Mouse (Mus musculus) thymus, adult 18-20 months (tissue): ENCODE data around the gene Zfp62.
"Not testable (repeated sequence)": the region's sequence is repeated elsewhere in the genome, so short reads cannot be mapped to it uniquely, and the experiment has no call there.

ENCODE experiments used
- DNase-seq, 2 experiments: peaks; one replicate each; pipeline ENCODE4 v3.0.0; 2022; ENCODE audit warnings: mixed read lengths in 2 of 2

Gene Zfp62

GRCm38 (mm10) chr11:49203129-49203768, at the start of gene Zfp62:
TSS of gene Zfp62 (plus strand) at chr11:49203292.
- peak; percentile 81 to 89 for DNase-seq

- no peak for DNase-seq
Observed at GRCm38 (mm10) chr11:49154077-49154476, 49.0 kb upstream of the Zfp62 start, which contains the start of gene Olfr1394. TSS of gene Olfr1394 (plus strand) at chr11:49154377.

- no peak for DNase-seq
Observed at GRCm38 (mm10) chr11:49156821-49157814, 46.0 kb upstream of the Zfp62 start.

GRCm38 (mm10) chr11:49168839-49169611, 34.1 kb upstream of the Zfp62 start:
- DNase-seq = no peak

- DNase-seq = no peak
Observed at GRCm38 (mm10) chr11:49170576-49170975, 32.5 kb upstream of the Zfp62 start.

- no peak for DNase-seq
Observed at GRCm38 (mm10) chr11:49175345-49175744, 27.7 kb upstream of the Zfp62 start.

- not testable (repeated sequence) for DNase-seq
Observed at GRCm38 (mm10) chr11:49176047-49176779, 26.9 kb upstream of the Zfp62 start.

- DNase-seq = no peak
Observed at GRCm38 (mm10) chr11:49183172-49183571, 19.9 kb upstream of the Zfp62 start.

- no peak for DNase-seq
Observed at GRCm38 (mm10) chr11:49186452-49186851, 16.6 kb upstream of the Zfp62 start.

GRCm38 (mm10) chr11:49186955-49187488, 16.1 kb upstream of the Zfp62 start, which contains the start of gene Btnl9:
TSS of gene Btnl9 (minus strand) at chr11:49187159.
- no peak for DNase-seq

- DNase-seq = no peak
Observed at GRCm38 (mm10) chr11:49187701-49188100, 15.4 kb upstream of the Zfp62 start.

- DNase-seq = peak; percentile 30 to 37
Observed at GRCm38 (mm10) chr11:49189737-49190136, 13.4 kb upstream of the Zfp62 start.

- DNase-seq = no peak
Observed at GRCm38 (mm10) chr11:49191083-49191482, 12.0 kb upstream of the Zfp62 start.

- DNase-seq = not testable (repeated sequence)
Observed at GRCm38 (mm10) chr11:49194771-49195170, 8.3 kb upstream of the Zfp62 start.

- DNase-seq = peak; percentile 9 to 38
Observed at GRCm38 (mm10) chr11:49195819-49196322, 7.2 kb upstream of the Zfp62 start.

- no peak for DNase-seq
Observed at GRCm38 (mm10) chr11:49200666-49201065, 2.4 kb upstream of the Zfp62 start.

GRCm38 (mm10) chr11:49201142-49201541, 1.9 kb upstream of the Zfp62 start:
- DNase-seq = no peak

GRCm38 (mm10) chr11:49202071-49202470, 1.0 kb upstream of the Zfp62 start:
- no peak for DNase-seq

GRCm38 (mm10) chr11:49202523-49203061, 500 bp upstream of the Zfp62 start:
- peak in 1 of 2 experiments; percentile 26 for DNase-seq

GRCm38 (mm10) chr11:49203771-49204497, 842 bp downstream of the Zfp62 start:
- peak in 1 of 2 experiments; percentile 48 for DNase-seq
